Comparison of ENCODE assay signal across 14 mouse cellular contexts in the genomic region with DNA sequence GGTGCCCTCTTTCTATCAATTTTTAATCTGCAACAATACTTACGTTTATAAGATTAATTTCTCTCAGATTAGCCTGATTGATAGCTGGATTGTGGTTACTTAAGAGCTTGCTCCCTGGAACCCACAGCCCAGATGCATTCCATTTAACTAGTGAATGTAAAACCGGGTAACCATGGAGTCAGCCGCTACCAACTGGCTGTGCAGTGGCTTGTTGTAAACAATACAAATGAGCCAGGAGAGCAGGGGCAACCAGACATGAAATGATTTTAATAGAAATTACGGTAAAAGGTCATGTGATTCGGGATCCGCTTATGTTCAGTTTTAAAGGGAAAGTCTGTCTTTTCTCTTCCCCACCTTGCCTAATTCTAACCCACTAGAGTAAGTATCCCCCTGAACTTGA. TPM values are rescaled to one million over a fixed set of nuclear protein-coding genes. Genes with fewer than 3 reads are reported as not detected.
DNase-seq lines count a peak whose midpoint lies in the region; ATAC-seq lines count a peak whose summit lies in the region.
"Had no signal": no experiment of that assay in that cellular context is flagged by ENCODE, and none has a peak within 500 bp of the region (broad histone marks: within the 10 kb centered on the region; RNA-seq: fewer than 3 reads in every experiment).

No protein-coding gene starts in this region.

- no peaks in the 10 kb centered on the region for H3K36me3 ChIP-seq in heart, embryonic 16.5 days (ENCODE audit: control insufficient read depth, insufficient read depth)
- H3K36me3 ChIP-seq in heart, embryonic 12.5 days = no peaks in the 10 kb centered on the region
- no peaks in the 10 kb centered on the region for H3K36me3 ChIP-seq in neural tube, embryonic 13.5 days
- no peaks in the 10 kb centered on the region for H3K36me3 ChIP-seq in neural tube, embryonic 15.5 days
- H3K36me3 ChIP-seq: liver, embryonic 15.5 days had no signal

- no peak overlapping the region for H3K9ac ChIP-seq in heart, embryonic 16.5 days (ENCODE audit: low read length)
- no peak overlapping the region for H3K9ac ChIP-seq in heart, embryonic 12.5 days
- H3K9ac ChIP-seq in neural tube, embryonic 13.5 days = no peak overlapping the region
- no peak overlapping the region for H3K9ac ChIP-seq in neural tube, embryonic 15.5 days (replicated peaks)
- H3K9ac ChIP-seq: liver, embryonic 15.5 days had no signal

- no peak overlapping the region for H3K4me3 ChIP-seq in heart, embryonic 16.5 days (ENCODE audit: low read length)
- H3K4me3 ChIP-seq in heart, embryonic 12.5 days = no peak overlapping the region
- H3K4me3 ChIP-seq in neural tube, embryonic 13.5 days = no peak overlapping the region
- no peak overlapping the region for H3K4me3 ChIP-seq in neural tube, embryonic 15.5 days (replicated peaks)
- H3K4me3 ChIP-seq: liver, embryonic 15.5 days had no signal

- H3K4me1 ChIP-seq in heart, embryonic 16.5 days (ENCODE audit: control insufficient read depth, insufficient read depth, low read length) = peaks cover 21% of the 10 kb centered on the region
- H3K4me1 ChIP-seq in heart, embryonic 12.5 days (replicated peaks) = peaks cover 50% of the 10 kb centered on the region
- H3K4me1 ChIP-seq in neural tube, embryonic 13.5 days (replicated peaks) = peaks cover 36% of the 10 kb centered on the region
- peaks cover 26% of the 10 kb centered on the region for H3K4me1 ChIP-seq in neural tube, embryonic 15.5 days
- H3K4me1 ChIP-seq: liver, embryonic 15.5 days had no signal

- peak; percentile 53 for DNase-seq in kidney, postnatal 10 days
- DNase-seq in frontal cortex, postnatal 25 days (ENCODE audit: low spot score in 2 of 2) = no peak
- DNase-seq: cerebellum, adult 2 months; heart, postnatal 36 days; thymus, postnatal 4 days had no signal

- peak overlapping the region; percentile 51 for H3K4me2 ChIP-seq in heart, embryonic 16.5 days (ENCODE audit: low read depth, low read length)
- no peak overlapping the region for H3K4me2 ChIP-seq in heart, embryonic 12.5 days
- no peak overlapping the region for H3K4me2 ChIP-seq in neural tube, embryonic 13.5 days
- H3K4me2 ChIP-seq in neural tube, embryonic 15.5 days = no peak overlapping the region
- H3K4me2 ChIP-seq: liver, embryonic 15.5 days had no signal

- 73% methylated on average over 6 of the region's 6 CpGs for WGBS in heart, embryonic 16.5 days
- 78% methylated on average over 6 of the region's 6 CpGs for WGBS in heart, embryonic 12.5 days
- 38% methylated on average over 6 of the region's 6 CpGs for WGBS in neural tube, embryonic 13.5 days
- WGBS in neural tube, embryonic 15.5 days = 32% methylated on average over 6 of the region's 6 CpGs

- no peaks in the 10 kb centered on the region for H3K27me3 ChIP-seq in heart, embryonic 16.5 days (ENCODE audit: control insufficient read depth, insufficient read depth, low read length)
- H3K27me3 ChIP-seq in heart, embryonic 12.5 days (replicated peaks) = no peaks in the 10 kb centered on the region
- no peaks in the 10 kb centered on the region for H3K27me3 ChIP-seq in neural tube, embryonic 13.5 days
- no peaks in the 10 kb centered on the region for H3K27me3 ChIP-seq in neural tube, embryonic 15.5 days (replicated peaks)
- H3K27me3 ChIP-seq: liver, embryonic 15.5 days had no signal

- H3K9me3 ChIP-seq in heart, embryonic 16.5 days (replicated peaks; ENCODE audit: control insufficient read depth, low read length) = no peaks in the 10 kb centered on the region
- no peaks in the 10 kb centered on the region for H3K9me3 ChIP-seq in heart, embryonic 12.5 days (replicated peaks)
- H3K9me3 ChIP-seq in neural tube, embryonic 13.5 days = no peaks in the 10 kb centered on the region
- H3K9me3 ChIP-seq in neural tube, embryonic 15.5 days (replicated peaks) = no peaks in the 10 kb centered on the region
- H3K9me3 ChIP-seq: liver, embryonic 15.5 days had no signal

- no peak for ATAC-seq in heart, embryonic 16.5 days (replicated peaks; ENCODE audit: extremely low read depth, insufficient read depth, low FRiP score)
- no peak for ATAC-seq in heart, embryonic 12.5 days (ENCODE audit: insufficient number of reproducible peaks, low FRiP score)
- no peak for ATAC-seq in neural tube, embryonic 13.5 days (ENCODE audit: low read depth)
- no peak for ATAC-seq in neural tube, embryonic 15.5 days (ENCODE audit: low FRiP score)
- no peak for ATAC-seq in granulocyte monocyte progenitor cell, adult 5-6 weeks (replicated peaks; ENCODE audit: poor library complexity, severe bottlenecking)
- ATAC-seq: CD4-positive, CD25-positive, alpha-beta regulatory T cell, adult 4 months; intestine, embryonic 16.5 days had no signal

- no peak overlapping the region for H3K27ac ChIP-seq in heart, embryonic 16.5 days (ENCODE audit: low read length)
- no peak overlapping the region for H3K27ac ChIP-seq in heart, embryonic 12.5 days (ENCODE audit: poor library complexity, severe bottlenecking)
- H3K27ac ChIP-seq in neural tube, embryonic 13.5 days (replicated peaks) = 0 out of 2 replicates have a peak overlapping the region, but pooled peaks have one; percentile 5
- H3K27ac ChIP-seq in neural tube, embryonic 15.5 days (replicated peaks) = no peak overlapping the region
- H3K27ac ChIP-seq: liver, embryonic 15.5 days; stomach, postnatal 0 days had no signal

RNA-seq across cellular contexts. Expression of gene Esrrg, which starts 54.8 kb away (rescaled TPM):
- polyA plus RNA-seq in heart, embryonic 16.5 days (2015; fragmentation: Nextera tagmentation; extraction: Ambion mirVana) = 23.0 and 23.5 TPM in 2 replicates
- 33.3 and 39.3 TPM in 2 replicates for polyA plus RNA-seq in heart, embryonic 12.5 days (2016; fragmentation: Nextera tagmentation; extraction: Ambion mirVana)
- polyA plus RNA-seq in neural tube, embryonic 13.5 days (2015; fragmentation: Nextera tagmentation; extraction: Ambion mirVana) = 28.9 and 29.7 TPM in 2 replicates
- 27.5 and 31.6 TPM in 2 replicates for polyA plus RNA-seq in neural tube, embryonic 15.5 days (2015; fragmentation: Nextera tagmentation; extraction: Ambion mirVana)
- total RNA-seq in granulocyte monocyte progenitor cell, adult 5-6 weeks (2014; fragmentation: Nextera tagmentation) = not detected in 2 replicates
- total RNA-seq in granulocyte monocyte progenitor cell, adult 5-6 weeks (2017) = not detected in 2 replicates
- polyA plus RNA-seq: CD4-positive, CD25-positive, alpha-beta regulatory T cell, adult 4 months had no signal
